Mouse (Mus musculus) cerebellum, adult 18-20 months (tissue): Measurements from ENCODE around the gene Klra17.
"Not testable (repeated sequence)": the region's sequence is repeated elsewhere in the genome, so short reads cannot be mapped to it uniquely, and the experiment has no call there.

ENCODE experiments used
- DNase-seq, 2 experiments: peaks; one replicate each; pipeline ENCODE4 v3.0.0; 2021

Gene Klra17

GRCm38 (mm10) chr6:129876549-129876948 lies at the start of gene Klra17:
Gene Klra17 (minus strand): TSS chr6:129876672.
- DNase-seq: no peak

DNA sequence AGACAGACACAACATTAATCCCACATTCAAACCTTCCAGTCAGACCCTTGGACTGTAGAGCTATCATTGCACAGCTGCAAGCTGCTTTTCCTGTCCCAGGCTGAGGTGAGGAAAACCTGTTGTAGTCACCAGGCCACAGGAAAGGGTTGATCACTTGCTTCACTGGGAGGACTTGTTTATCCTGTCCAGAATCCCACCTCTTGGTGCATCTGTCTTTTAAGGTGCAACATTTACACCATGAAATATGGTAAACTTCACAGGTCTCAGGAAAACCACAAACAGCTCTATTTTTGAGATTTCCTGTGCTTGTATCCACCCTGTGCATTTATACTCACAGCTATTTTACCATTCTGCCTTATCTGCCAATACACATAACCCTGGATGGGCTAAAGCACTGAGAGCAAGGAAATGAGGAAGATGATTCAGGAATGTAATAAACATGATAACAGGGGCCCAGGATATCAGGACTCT lies 41.0 kb upstream of the Klra17 start, which contains the start of gene Klra5:
Gene Klra5 (minus strand): TSS at position 175 of the 471 bp plus-strand sequence.
- not testable (repeated sequence) for DNase-seq

- no peak for DNase-seq
Observed at GRCm38 (mm10) chr6:129916996-129917395, 40.5 kb upstream of the Klra17 start.

DNA sequence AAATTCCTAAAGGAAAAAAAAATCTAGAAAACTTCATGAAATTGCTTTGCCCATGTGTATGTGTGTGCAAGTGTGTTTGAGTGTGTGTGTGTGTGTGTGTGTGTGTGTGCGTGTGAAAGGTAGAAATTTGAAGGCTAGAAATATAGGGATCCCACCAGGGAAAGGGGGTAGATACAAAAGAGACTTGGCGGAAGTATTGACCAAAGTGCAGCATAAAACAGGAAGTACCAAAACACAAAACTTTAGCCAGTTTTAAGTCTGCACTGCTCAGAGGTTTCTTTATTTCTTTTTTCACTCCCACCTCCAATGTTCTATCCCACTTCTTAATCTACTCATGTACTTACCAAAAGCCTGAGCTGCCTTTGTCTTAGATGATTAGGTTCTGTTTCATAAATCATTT lies 6.1 kb upstream of the Klra17 start:
- DNase-seq: no peak

DNA sequence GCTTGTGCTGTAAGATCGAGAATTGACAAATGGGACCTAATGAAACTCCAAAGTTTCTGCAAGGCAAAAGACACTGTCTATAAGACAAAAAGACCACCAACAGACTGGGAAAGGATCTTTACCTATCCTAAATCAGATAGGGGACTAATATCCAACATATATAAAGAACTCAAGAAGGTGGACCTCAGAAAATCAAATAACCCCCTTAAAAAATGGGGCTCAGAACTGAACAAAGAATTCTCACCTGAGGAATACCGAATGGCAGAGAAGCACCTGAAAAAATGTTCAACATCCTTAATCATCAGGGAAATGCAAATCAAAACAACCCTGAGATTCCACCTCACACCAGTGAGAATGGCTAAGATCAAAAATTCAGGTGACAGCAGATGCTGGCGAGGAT lies 14.1 kb downstream of the Klra17 start, which contains the start of gene Gm17631:
Gene Gm17631 (plus strand): TSS at position 301 of the 400 bp plus-strand sequence.
- not testable (repeated sequence) for DNase-seq

DNA sequence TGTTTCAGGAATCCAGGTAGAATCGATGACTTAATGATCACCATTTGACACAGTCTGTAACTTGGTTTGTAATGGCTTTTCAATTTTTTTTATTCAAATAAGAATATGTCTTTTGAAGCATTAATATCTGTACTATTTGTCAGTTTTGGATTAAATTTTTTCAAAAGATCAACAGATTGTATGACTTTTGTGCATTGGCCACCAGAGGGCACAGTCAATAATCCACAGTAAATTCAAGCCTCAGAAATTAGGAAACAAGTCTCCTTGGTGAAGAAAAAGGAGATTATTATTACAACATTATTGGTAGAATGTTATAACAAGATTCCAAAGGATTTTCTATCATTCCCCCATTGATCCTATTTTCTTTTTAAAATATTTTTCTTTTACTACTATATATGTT lies 50.9 kb downstream of the Klra17 start:
- DNase-seq: no peak

GRCm38 (mm10) chr6:129824004-129824403 lies 52.5 kb downstream of the Klra17 start:
- no peak for DNase-seq

GRCm38 (mm10) chr6:129817731-129818130 lies 58.7 kb downstream of the Klra17 start:
- no peak for DNase-seq

DNA sequence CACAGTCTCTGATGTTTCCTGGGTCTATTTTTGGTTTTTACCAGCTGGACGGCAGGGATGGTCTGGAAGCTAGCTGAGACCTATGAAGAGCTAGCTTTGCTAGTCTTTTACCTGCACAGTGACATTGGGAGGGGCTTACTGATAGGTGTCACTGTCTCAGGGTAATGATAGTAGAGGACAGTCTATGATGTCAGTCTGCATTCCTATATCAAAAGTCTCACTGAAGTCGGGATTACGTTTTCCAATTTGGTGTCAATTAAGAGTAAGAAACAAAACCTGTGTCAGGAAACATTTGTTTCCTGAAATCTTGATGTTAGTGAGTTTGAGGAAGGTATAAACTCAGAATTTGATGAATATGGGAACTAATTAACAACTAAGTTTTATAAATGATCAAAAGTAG lies 92.3 kb downstream of the Klra17 start, which contains the start of gene Gm156:
Gene Gm156 (minus strand): TSS at position 101 of the 400 bp plus-strand sequence.
- DNase-seq: not testable (repeated sequence)
